Mouse (Mus musculus) lung, adult 2 months (tissue): ENCODE data around the gene Otoa. TPM values are rescaled to one million over a fixed set of nuclear protein-coding genes. Genes with fewer than 3 reads are reported as not detected.
A peak's percentile ranks its signal among the peaks of the same experiment; 100 is the strongest.

Experiments
- DNase-seq: peaks from one replicate; pipeline ENCODE4 v3.0.0; 2022
- H3K4me1 ChIP-seq: fragments of 200-500 bp; 2 replicates; pipeline ENCODE4 v1.6.1; 2011; ENCODE audit warnings: low read length; ENCODE audit not compliant: control insufficient read depth, insufficient read depth
- H3K4me3 ChIP-seq: fragments of 200-500 bp; replicated peaks from 2 replicates; pipeline ENCODE3; 2011; ENCODE audit warnings: low read depth, mild to moderate bottlenecking, control low read depth, low read length; ENCODE audit errors: extremely low read depth
- CTCF ChIP-seq: fragments of 200-500 bp; IDR thresholded peaks from 2 replicates; pipeline ENCODE4 v1.5.1; 2011; ENCODE audit warnings: mild to moderate bottlenecking, low read length, control low read depth; ENCODE audit not compliant: insufficient read depth
- POLR2A ChIP-seq: fragments of 200-500 bp; IDR thresholded peaks from 2 replicates; pipeline ENCODE4 v1.6.1; 2011; ENCODE audit warnings: low read depth, mild to moderate bottlenecking, control low read depth, low read length, borderline replicate concordance; ENCODE audit errors: extremely low read depth
- WGBS: fragments of 180-500 bp; shearing (Covaris S2); methylation state at CpG from one replicate; pipeline ENCODE4 v1.1.7; 2018; 5-methylcytosine and 5-hydroxymethylcytosine counted together
- polyA plus RNA-seq: library from polyadenylated mRNA; depleted of rRNA; stranded (reverse); fragments of >200 nt; gene quantifications from 2 replicates; pipeline ENCODE4 v1.2.3, GENCODE M21; 2012

Gene Otoa
- polyA plus RNA-seq, 1 experiment: 0.05 TPM

DNA sequence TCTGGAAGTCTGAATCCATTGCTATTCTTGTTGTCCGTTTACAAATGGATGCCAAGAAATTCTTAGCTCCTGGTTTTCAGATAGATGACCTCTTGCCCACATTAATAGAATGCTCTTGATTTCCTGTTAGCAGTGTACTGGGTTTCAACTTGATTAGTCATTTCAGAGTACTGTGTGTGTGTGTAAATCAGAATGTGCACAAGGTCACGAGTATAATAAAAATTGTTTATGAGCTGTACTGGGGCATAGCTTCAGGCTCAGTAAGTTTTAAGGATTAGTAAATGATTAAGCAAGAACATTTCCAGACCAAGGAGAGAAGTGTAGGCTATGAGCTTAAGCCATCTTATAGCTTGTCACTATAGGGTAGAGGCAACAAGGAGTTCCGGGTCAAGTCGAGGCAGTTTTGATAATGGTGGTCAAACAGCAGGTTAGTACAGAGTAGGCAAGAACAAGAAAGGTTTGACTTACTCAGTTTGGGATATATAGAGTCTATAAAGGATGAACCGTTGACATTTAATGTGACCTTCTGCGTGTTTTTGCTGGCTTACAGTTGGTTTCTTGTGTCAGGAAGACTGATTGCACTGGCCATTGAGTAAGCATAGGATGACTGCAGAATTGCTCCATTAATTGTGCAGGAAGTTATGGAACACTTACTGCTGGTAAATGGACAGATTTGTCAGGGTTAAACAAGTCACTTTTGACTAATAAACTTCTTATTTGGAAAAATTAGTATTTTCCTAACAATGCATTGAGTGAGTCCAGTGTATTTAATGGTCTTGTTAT lies 35.6 kb upstream of the Otoa start:
- no peak for DNase-seq
- no peak overlapping the region for H3K4me3 ChIP-seq
- TF ChIP-seq POLR2A: no peak
- WGBS: 61% methylated on average over 6 of the region's 6 CpGs
- no peaks in the 10 kb centered on the region; the same call in 1 of the 2 replicates for H3K4me1 ChIP-seq

DNA sequence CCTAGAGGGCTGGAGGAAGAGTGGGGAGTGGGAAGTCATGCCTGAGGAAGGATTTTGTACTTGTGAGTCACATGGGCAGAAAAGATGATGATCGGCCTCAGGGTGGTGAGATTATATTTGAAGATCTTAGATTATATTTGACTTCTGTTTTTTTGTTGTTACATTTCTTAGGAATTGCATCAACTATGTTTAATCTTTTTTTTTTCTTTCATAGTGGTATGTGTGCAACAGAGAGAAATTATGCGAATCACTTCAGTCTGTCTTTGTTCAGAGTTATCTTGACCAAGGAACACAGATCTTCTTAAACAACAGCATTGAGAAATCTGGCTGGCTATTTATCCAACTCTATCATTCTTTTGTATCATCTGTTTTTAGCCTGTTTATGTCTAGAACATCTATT lies 33.8 kb upstream of the Otoa start:
- H3K4me1 ChIP-seq: no peaks in the 10 kb centered on the region; the same call in 1 of the 2 replicates
- WGBS: 84% methylated on average over 2 of the region's 2 CpGs
- TF ChIP-seq POLR2A: no peak
- no peak for TF ChIP-seq CTCF

DNA sequence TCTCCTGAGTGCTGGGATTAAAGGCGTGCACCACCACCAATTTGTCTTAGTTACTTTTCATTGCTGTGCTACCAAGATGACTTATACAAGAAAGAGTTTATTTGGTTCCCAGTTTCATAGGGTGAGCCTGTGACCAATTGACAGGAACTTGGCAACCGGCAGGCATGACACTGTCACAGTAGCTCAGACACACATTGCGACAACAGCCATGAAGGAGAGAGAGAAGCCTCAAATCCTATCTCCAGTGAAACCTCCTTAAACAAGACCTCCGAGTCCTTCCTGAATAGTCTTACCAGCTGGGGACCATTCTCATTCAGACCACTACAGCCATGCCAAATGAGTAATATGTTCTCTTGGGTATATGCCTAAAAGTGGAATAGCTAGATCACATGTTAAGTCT lies 28.4 kb upstream of the Otoa start:
- Histone ChIP-seq H3K4me1 (no peaks in the 10 kb centered on the region), H3K4me3 (no peak overlapping the region)
- WGBS: 82% methylated on average over 4 of the region's 4 CpGs
- no peak for TF ChIP-seq CTCF
- TF ChIP-seq POLR2A: no peak
- DNase-seq: no peak

More for the DNA sequence above, 33.8 kb upstream of the Otoa start:
- H3K4me3 ChIP-seq: no peak overlapping the region
- DNase-seq: no peak

DNA sequence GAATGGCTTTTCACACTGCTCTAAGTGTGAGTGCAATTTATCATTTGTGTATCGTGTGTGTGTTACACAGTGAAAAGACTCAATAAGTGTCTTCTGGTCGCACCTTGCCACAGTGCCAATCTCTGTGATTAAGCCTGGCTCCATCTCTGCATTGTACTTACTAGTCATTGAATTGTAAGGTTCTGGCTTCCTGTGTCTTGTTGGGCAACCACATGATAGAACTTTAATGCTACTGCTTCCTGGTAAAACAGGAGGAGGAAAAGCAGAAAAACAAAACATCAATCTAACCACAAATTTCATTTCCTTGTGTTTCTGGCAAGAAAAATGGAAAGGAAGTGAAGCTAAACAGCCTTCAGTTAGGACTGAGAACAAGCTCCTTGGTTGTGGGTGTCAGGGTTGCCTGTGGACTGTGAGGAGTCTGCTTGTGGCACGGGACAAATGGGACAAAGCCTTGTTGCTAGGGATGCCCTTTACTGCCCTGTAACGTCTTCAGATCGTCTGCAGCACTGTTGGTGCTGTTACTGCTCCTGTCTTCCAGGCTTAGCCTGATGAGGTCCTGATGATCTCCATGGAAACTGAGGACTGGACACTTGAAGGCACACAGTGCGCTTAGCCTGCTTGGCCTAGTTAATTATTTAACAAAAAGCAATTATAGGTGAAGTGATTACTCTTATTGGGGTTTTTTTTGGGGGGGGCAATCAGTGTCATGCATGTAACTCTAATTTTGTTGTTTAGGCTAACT lies 21.8 kb upstream of the Otoa start:
- 39% methylated on average over 6 of the region's 6 CpGs for WGBS
- TF ChIP-seq CTCF: no peak
- no peak for TF ChIP-seq POLR2A
- H3K4me1 ChIP-seq: peaks cover 5% of the 10 kb centered on the region
- DNase-seq: no peak
- H3K4me3 ChIP-seq: no peak overlapping the region

DNA sequence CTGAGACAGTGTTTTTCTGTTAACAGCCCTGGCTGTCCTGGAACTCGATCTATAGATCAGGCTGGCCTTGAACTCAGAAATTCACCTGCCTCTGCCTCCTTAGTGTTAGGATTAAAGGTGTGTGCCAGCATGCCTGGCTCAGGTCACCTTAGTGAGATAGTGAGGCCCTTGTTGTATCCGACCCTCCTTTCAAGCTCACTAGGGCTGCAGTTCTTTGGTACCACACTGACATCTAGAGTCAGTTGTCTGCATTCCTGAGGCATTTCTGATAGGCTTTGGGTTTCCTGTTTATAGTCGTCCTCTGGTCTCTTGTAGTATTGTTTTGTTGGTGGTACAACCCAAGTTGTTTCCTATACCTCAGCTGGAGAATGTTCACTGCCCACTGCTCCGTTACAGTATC lies 17.1 kb upstream of the Otoa start:
- WGBS: 36% methylated on average over 4 of the region's 4 CpGs
- peaks cover 2% of the 10 kb centered on the region; the same call in 1 of the 2 replicates for H3K4me1 ChIP-seq
- DNase-seq: no peak
- no peak for TF ChIP-seq POLR2A
- no peak for TF ChIP-seq CTCF
- H3K4me3 ChIP-seq: no peak overlapping the region

DNA sequence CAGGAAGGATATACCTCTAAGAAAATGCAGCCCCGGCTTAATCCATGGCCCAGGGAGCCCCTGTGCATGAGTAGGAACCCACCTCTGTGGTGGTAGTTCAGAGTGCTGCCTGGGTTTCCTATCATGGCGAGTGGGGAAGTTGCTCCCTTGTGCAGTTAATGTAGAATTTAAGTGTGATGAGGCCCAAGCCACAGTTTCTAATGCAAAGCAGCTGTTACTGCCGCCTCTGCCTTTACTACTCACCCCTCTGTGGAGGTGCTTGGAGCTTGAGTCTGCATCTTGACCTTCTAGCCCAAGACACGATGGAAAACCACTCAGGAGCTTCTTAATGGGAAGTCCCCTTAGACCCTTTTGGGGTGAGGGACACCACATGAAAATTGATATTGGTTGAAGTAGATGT lies 10.2 kb upstream of the Otoa start:
- no peak overlapping the region for H3K4me3 ChIP-seq
- H3K4me1 ChIP-seq: peaks cover 7% of the 10 kb centered on the region; the same call in 1 of the 2 replicates
- DNase-seq: no peak
- WGBS: 91% methylated on average over 4 of the region's 4 CpGs
- TF ChIP-seq CTCF (no peak), POLR2A (no peak)

DNA sequence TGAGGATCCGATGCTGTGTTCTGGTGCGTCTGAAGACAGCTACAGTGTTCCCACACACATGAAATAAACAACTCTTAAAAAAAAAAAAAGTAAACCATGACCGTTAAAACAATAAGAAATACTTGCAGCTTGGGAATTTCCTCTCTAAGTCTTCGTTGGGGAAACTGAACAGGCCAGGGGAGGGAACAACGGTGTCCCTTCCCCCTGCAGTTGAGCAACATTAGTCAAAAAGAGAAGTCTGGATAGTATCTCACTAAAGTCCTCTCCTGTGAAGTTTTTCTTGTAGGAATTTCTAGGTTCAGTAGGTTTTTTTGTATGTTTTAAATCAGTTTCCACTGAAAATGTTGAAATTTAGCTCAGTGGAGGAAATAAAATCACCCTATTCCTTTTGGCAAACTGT lies 8.9 kb upstream of the Otoa start:
- WGBS: 45% methylated on average over 5 of the region's 5 CpGs

DNA sequence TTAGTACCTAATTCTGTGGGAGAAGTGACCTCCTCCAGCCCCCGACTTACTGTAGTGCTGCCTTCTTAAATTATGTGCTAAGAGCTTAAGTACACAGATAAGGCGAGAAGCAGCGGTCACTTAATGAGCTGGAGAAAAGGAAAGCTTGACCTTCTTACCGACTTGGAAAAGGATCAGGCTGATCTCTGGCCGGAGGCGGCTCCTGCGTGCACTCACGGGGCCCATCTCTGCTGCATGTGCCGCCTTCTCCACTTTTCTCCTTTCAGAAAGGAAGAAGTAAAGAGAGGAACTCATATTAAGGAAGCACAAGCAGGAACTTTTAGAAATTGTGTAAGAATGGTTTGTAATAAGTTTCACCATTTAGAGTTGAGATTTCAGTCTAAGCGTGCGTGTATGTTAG lies 7.2 kb upstream of the Otoa start, which contains the start of gene Igsf6:
Gene Igsf6, minus strand, starts transcription at position 292 of the 400 bp plus-strand sequence.
- Histone ChIP-seq H3K4me1 (peaks cover 7% of the 10 kb centered on the region; the same call in 1 of the 2 replicates), H3K4me3 (peak within 1 kb of the TSS; percentile 19)
- TF ChIP-seq POLR2A (no peak), CTCF (no peak)
- DNase-seq: peak; percentile 40
- 41% methylated on average over 11 of the region's 11 CpGs for WGBS

More for the DNA sequence above, 8.9 kb upstream of the Otoa start:
- no peak overlapping the region for H3K4me3 ChIP-seq
- no peak for TF ChIP-seq POLR2A
- no peak for TF ChIP-seq CTCF
- no peak for DNase-seq
- H3K4me1 ChIP-seq: peaks cover 7% of the 10 kb centered on the region; the same call in 1 of the 2 replicates

DNA sequence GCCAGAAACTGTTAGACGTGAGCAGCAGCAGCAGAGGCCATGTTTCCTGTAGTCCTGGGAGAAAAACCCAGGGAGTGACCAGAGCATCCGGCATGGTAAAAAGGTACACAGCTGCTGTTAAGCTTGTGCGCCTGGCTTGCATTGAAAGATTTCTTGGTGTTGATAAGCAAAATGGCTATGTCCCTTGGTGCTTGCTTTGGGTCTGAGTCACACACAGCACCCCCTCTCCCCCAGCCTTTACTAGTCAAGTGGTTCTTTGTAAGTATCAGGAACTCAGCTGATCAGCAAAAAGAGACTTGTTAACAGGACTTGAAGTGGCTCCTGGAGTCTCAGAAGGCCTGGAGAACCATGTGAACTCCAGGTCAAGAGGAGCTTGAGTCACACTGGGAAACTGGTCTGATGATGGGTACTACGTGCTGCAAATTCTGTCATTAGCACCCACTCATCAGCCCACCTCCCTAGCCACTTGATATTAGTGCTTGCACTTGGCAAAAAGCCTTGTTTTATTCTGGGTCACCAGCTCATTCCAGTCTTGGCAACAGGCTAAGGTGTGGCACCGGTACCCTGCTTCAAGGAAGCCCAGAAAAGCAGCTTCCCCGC lies 6.5 kb upstream of the Otoa start:
- WGBS: 53% methylated on average over 6 of the region's 6 CpGs
- peak; percentile 58 for DNase-seq
- TF ChIP-seq POLR2A (no peak), CTCF (no peak)
- Histone ChIP-seq H3K4me3 (peak overlapping the region; percentile 19), H3K4me1 (peaks cover 7% of the 10 kb centered on the region; the same call in 1 of the 2 replicates)
